ENCODE assay signal across 8 mouse cellular contexts in the genomic region with DNA sequence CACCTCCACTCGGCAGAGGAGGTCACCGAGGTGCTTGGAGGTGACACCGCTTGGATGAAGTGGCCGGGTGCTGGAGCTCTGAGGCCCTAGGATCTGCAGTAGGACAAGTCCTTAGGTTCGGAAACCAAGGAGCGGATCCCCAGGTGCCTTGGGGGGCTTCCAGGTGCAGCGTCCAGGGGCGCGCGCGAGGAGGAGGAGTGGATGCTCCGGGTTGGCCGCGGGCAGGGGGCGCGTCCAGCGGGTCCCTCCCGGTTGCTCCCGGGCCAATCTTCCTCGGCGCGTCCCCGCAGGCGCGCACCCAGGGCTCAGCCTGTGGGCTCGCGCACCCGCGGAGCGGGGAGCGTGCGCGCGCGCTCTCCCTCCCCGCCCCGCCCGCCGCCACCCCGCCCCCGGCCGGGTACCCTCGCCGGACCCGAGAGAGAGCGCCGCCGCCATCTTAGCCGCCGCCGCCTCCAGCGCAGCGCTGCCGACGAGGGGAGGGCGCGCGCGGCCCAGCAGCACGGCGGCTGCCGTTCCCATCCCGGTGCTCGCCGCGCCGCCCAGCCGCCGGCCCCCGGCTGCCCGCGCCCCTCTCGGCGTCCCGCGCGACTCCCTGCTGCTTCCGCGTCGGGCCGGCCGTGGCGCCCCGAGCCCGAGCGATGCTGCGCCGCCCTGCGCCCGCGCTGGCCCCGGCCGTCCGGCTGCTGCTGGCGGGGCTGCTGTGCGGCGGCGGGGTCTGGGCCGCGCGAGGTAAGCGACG. TPM values are rescaled to one million over a fixed set of nuclear protein-coding genes. Genes with fewer than 3 reads are reported as not detected.
DNase-seq lines count a peak whose midpoint lies in the region; ATAC-seq and TF ChIP-seq lines count a peak whose summit lies in the region.

Gene Clstn1 (plus strand): TSS at position 425 of the 739 bp plus-strand sequence.

- no peak for TF ChIP-seq CTCF in kidney, adult 2 months (conservative IDR thresholded peaks at IDR 0.05; ENCODE audit: insufficient read depth, insufficient read length, low read depth, low read length)

- TF ChIP-seq POLR2A in kidney, adult 2 months (IDR thresholded peaks at IDR 0.05; ENCODE audit: low read depth, low read length): no peak
- TF ChIP-seq POLR2A in limb, embryonic 14.5 days (IDR thresholded peaks at IDR 0.05; ENCODE audit: borderline replicate concordance, extremely low read depth, insufficient read depth, insufficient read length): no peak

- no peaks in the 10 kb centered on the region for H3K9me3 ChIP-seq in embryonic facial prominence, embryonic 12.5 days
- no peaks in the 10 kb centered on the region for H3K9me3 ChIP-seq in limb, embryonic 14.5 days (ENCODE audit: control insufficient read depth, low read length)
- no peaks in the 10 kb centered on the region for H3K9me3 ChIP-seq in midbrain, embryonic 16.5 days (replicated peaks; ENCODE audit: control insufficient read depth, low read length, poor library complexity, severe bottlenecking)

- DNase-seq in 416B (ENCODE audit: low read depth): peak; percentile 25
- no peak for DNase-seq in adrenal gland, adult 8-10 months
- DNase-seq in heart, adult 8-10 months (ENCODE audit: low spot score): no peak
- DNase-seq in kidney, adult 2 months: peak; percentile 52
- peak; percentile 77 for DNase-seq in limb, embryonic 14.5 days (ENCODE audit: low spot score)
- peak; percentile 36 for DNase-seq in thymus, postnatal 14 days

- under 1% methylated on average over 87 of the region's 103 CpGs for WGBS in embryonic facial prominence, embryonic 12.5 days
- 6% methylated on average over 92 of the region's 103 CpGs for WGBS in kidney, adult 2 months
- under 1% methylated on average over 48 of the region's 103 CpGs for WGBS in limb, embryonic 14.5 days
- 2% methylated on average over 28 of the region's 103 CpGs for WGBS in midbrain, embryonic 16.5 days

- peak within 1 kb of the TSS; percentile 90 for H3K9ac ChIP-seq in embryonic facial prominence, embryonic 12.5 days
- H3K9ac ChIP-seq in limb, embryonic 14.5 days (ENCODE audit: low read depth, low read length, severe bottlenecking): peak within 1 kb of the TSS; percentile 87
- H3K9ac ChIP-seq in midbrain, embryonic 16.5 days (ENCODE audit: low read depth, low read length): peak within 1 kb of the TSS; percentile 97

- ATAC-seq in embryonic facial prominence, embryonic 12.5 days (ENCODE audit: insufficient number of reproducible peaks, insufficient read depth, low FRiP score, low TSS enrichment): peak; percentile 67
- ATAC-seq in limb, embryonic 14.5 days (ENCODE audit: low FRiP score, low read depth): peak; percentile 89
- peak; percentile 79 for ATAC-seq in midbrain, embryonic 16.5 days

- peak within 1 kb of the TSS; percentile 30; the same call in 1 of the 2 replicates for H3K27ac ChIP-seq in embryonic facial prominence, embryonic 12.5 days
- H3K27ac ChIP-seq in kidney, adult 2 months (ENCODE audit: insufficient read depth, low read depth, low read length): no peak within 1 kb of the TSS
- peak within 1 kb of the TSS; percentile 33; the same call in 1 of the 2 replicates for H3K27ac ChIP-seq in limb, embryonic 14.5 days (replicated peaks; ENCODE audit: low read depth, low read length)
- peak within 1 kb of the TSS; percentile 86 for H3K27ac ChIP-seq in midbrain, embryonic 16.5 days (ENCODE audit: low read length)

- H3K4me2 ChIP-seq in embryonic facial prominence, embryonic 12.5 days (replicated peaks): peak within 1 kb of the TSS; percentile 96
- peak within 1 kb of the TSS; percentile 98 for H3K4me2 ChIP-seq in limb, embryonic 14.5 days (replicated peaks; ENCODE audit: low read depth, low read length, severe bottlenecking)
- peak within 1 kb of the TSS; percentile 97 for H3K4me2 ChIP-seq in midbrain, embryonic 16.5 days (ENCODE audit: low read length)

- peak within 1 kb of the TSS; percentile 89 for H3K4me3 ChIP-seq in embryonic facial prominence, embryonic 12.5 days
- H3K4me3 ChIP-seq in kidney, adult 2 months (ENCODE audit: insufficient read depth, low read depth, low read length): peak within 1 kb of the TSS; percentile 90
- peak within 1 kb of the TSS; percentile 89 for H3K4me3 ChIP-seq in limb, embryonic 14.5 days (replicated peaks; ENCODE audit: low read length)
- H3K4me3 ChIP-seq in midbrain, embryonic 16.5 days (ENCODE audit: low read depth, low read length): peak within 1 kb of the TSS; percentile 88

- H3K27me3 ChIP-seq in embryonic facial prominence, embryonic 12.5 days: peaks cover 31% of the 10 kb centered on the region
- H3K27me3 ChIP-seq in kidney, adult 2 months (replicated peaks; ENCODE audit: control insufficient read depth, insufficient read depth, low read length): no peaks in the 10 kb centered on the region
- H3K27me3 ChIP-seq in limb, embryonic 14.5 days (ENCODE audit: control insufficient read depth, insufficient read depth, low read length): peaks cover 16% of the 10 kb centered on the region; the same call in 1 of the 2 replicates
- H3K27me3 ChIP-seq in midbrain, embryonic 16.5 days (ENCODE audit: control insufficient read depth, insufficient read depth, low read depth, low read length): no peaks in the 10 kb centered on the region

- peaks cover 11% of the 10 kb centered on the region for H3K4me1 ChIP-seq in embryonic facial prominence, embryonic 12.5 days
- no peaks in the 10 kb centered on the region for H3K4me1 ChIP-seq in kidney, adult 2 months (ENCODE audit: control insufficient read depth, insufficient read depth, low read length)
- no peaks in the 10 kb centered on the region; the same call in 1 of the 2 replicates for H3K4me1 ChIP-seq in limb, embryonic 14.5 days (ENCODE audit: control insufficient read depth, insufficient read depth, low read length)
- peaks cover 17% of the 10 kb centered on the region for H3K4me1 ChIP-seq in midbrain, embryonic 16.5 days (ENCODE audit: control insufficient read depth, insufficient read depth, low read length)

- no peaks in the 10 kb centered on the region for H3K36me3 ChIP-seq in embryonic facial prominence, embryonic 12.5 days
- no peaks in the 10 kb centered on the region for H3K36me3 ChIP-seq in kidney, adult 2 months (ENCODE audit: control insufficient read depth, insufficient read depth, low read length)
- H3K36me3 ChIP-seq in limb, embryonic 14.5 days (ENCODE audit: control insufficient read depth, insufficient read depth, low read length): no peaks in the 10 kb centered on the region
- no peaks in the 10 kb centered on the region for H3K36me3 ChIP-seq in midbrain, embryonic 16.5 days (ENCODE audit: control insufficient read depth, insufficient read depth, low read length)

RNA-seq across cellular contexts. Expression of gene Clstn1, which starts in this region (rescaled TPM):
- 100 to 1,000 TPM; 106 to 164 (median 136) TPM for total RNA-seq in adrenal gland, adult 8-10 months (2022)
- polyA plus RNA-seq in embryonic facial prominence, embryonic 12.5 days (2016; fragmentation: Nextera tagmentation; extraction: Ambion mirVana): 68.1 and 75.7 TPM in 2 replicates
- 10 to 100 TPM; 85.3 to 96.5 (median 94.1) TPM for total RNA-seq in heart, adult 8-10 months (2022)
- polyA plus RNA-seq in kidney, adult 2 months (2012; rRNA removed): 44.9 and 46.3 TPM in 2 replicates
- 56.5 and 58.2 TPM in 2 replicates for polyA plus RNA-seq in limb, embryonic 14.5 days (2012; rRNA removed)
- 51.2 and 61.1 TPM in 2 replicates for polyA plus RNA-seq in limb, embryonic 14.5 days (2014; fragmentation: Nextera tagmentation; extraction: Ambion mirVana)
- polyA plus RNA-seq in midbrain, embryonic 16.5 days (2015; fragmentation: Nextera tagmentation; extraction: Ambion mirVana): 80.2 and 99.8 TPM in 2 replicates

Comparison
In these comparisons a context has a peak if more than half of its experiments do, and no peak if none do; other contexts are left out.
1. DNase-seq: peak in 416B (single experiment), kidney, adult 2 months (single experiment), limb, embryonic 14.5 days (single experiment) and thymus, postnatal 14 days (single experiment); none in adrenal gland, adult 8-10 months (single experiment) and heart, adult 8-10 months (single experiment).
2. Peak in every context shown above with its lines, with median percentiles within 50 percentile points of each other: ATAC-seq, H3K4me2 ChIP-seq, H3K4me3 ChIP-seq and H3K9ac ChIP-seq.